Mouse (Mus musculus): ENCODE measurements around the gene Sfxn4. TPM values are rescaled to one million over a fixed set of nuclear protein-coding genes. Genes with fewer than 3 reads are reported as not detected.

The Sfxn4 gene
- polyA plus RNA-seq, 1 experiment, result 22.0 TPM

GRCm38 (mm10) chr19:60787465-60788150 is 73.7 kb downstream of the Sfxn4 start:
- Histone ChIP-seq H3K4me1 (ENCODE audit: control insufficient read depth, insufficient read depth, low read length) (peaks cover 2% of the 10 kb centered on the region; the same call in 1 of the 2 replicates), H3K4me3 (ENCODE audit: insufficient read depth, low read length) (no peak overlapping the region), H3K27ac (ENCODE audit: insufficient read depth, low read length) (no peak overlapping the region)
- TF ChIP-seq POLR2A (IDR thresholded peaks at IDR 0.05; ENCODE audit: extremely low read depth, insufficient read depth, low read length) (no peak), CTCF (IDR thresholded peaks at IDR 0.05; ENCODE audit: extremely low read depth, insufficient read depth, low read length) (no peak)

Other genes starting within 250 kb of the Sfxn4 start
- 17.2 and 18.0 TPM in 2 replicates for gene Nanos1, start 105.5 kb downstream of the Sfxn4 start, polyA plus RNA-seq (2012; rRNA removed)
- gene Eif3a, start 70.8 kb downstream of the Sfxn4 start, polyA plus RNA-seq (2012; rRNA removed), result 58.0 and 60.6 TPM in 2 replicates
- 44.2 and 46.3 TPM in 2 replicates for gene Fam45a, start 49.9 kb downstream of the Sfxn4 start, polyA plus RNA-seq (2012; rRNA removed)
- 91.6 and 101 TPM in 2 replicates for gene Prdx3, start 13.1 kb upstream of the Sfxn4 start, polyA plus RNA-seq (2012; rRNA removed)
- 5.8 TPM in 2 replicates for gene Grk5, start 28.3 kb upstream of the Sfxn4 start, polyA plus RNA-seq (2012; rRNA removed)

Measured in cortical plate, adult 2 months (tissue).